In genomic region chr17:37051745-37052144, GRCm38 (mm10) we compare ENCODE assay signal across 10 mouse cellular contexts. TPM values are rescaled to one million over a fixed set of nuclear protein-coding genes. Genes with fewer than 3 reads are reported as not detected.
A peak's percentile ranks its signal among the peaks of the same experiment; 100 is the strongest.
DNase-seq lines count a peak whose midpoint lies in the region; ATAC-seq and TF ChIP-seq lines count a peak whose summit lies in the region.
"Had no signal": no experiment of that assay in that cellular context is flagged by ENCODE, and none has a peak within 500 bp of the region (broad histone marks: within the 10 kb centered on the region; RNA-seq: fewer than 3 reads in every experiment).

No protein-coding gene starts in this region.

- 41% methylated on average over 4 of the region's 4 CpGs for WGBS in hindbrain, embryonic 12.5 days
- 52% methylated on average over 4 of the region's 4 CpGs for WGBS in midbrain, embryonic 14.5 days

- H3K36me3 ChIP-seq in E14TG2a.4 (ENCODE audit: insufficient read depth, low read length), result peaks cover 83% of the 10 kb centered on the region
- H3K36me3 ChIP-seq in hindbrain, embryonic 12.5 days, result peaks cover 35% of the 10 kb centered on the region
- H3K36me3 ChIP-seq in midbrain, embryonic 14.5 days (ENCODE audit: control insufficient read depth, insufficient read depth, low read length), result peaks cover 30% of the 10 kb centered on the region
- H3K36me3 ChIP-seq: liver, embryonic 13.5 days had no signal

- peaks cover 92% of the 10 kb centered on the region for H3K4me1 ChIP-seq in E14TG2a.4 (replicated peaks; ENCODE audit: low read depth, low read length)
- H3K4me1 ChIP-seq in cortical plate, adult 2 months (ENCODE audit: control insufficient read depth, insufficient read depth, low read length), result peaks cover 10% of the 10 kb centered on the region; the same call in 1 of the 2 replicates
- H3K4me1 ChIP-seq in hindbrain, embryonic 12.5 days, result peaks cover 50% of the 10 kb centered on the region
- H3K4me1 ChIP-seq in midbrain, embryonic 14.5 days (ENCODE audit: control insufficient read depth, insufficient read depth, low read length), result peaks cover 47% of the 10 kb centered on the region

- TF ChIP-seq POLR2A in cortical plate, adult 2 months (IDR thresholded peaks at IDR 0.05; ENCODE audit: extremely low read depth, insufficient read depth, low read length), result no peak

- peak overlapping the region; percentile 81; the same call in 1 of the 2 replicates for H3K9ac ChIP-seq in hindbrain, embryonic 12.5 days
- H3K9ac ChIP-seq in midbrain, embryonic 14.5 days (replicated peaks; ENCODE audit: low read length), result peak overlapping the region; percentile 91
- H3K9ac ChIP-seq: liver, embryonic 13.5 days had no signal

- peak overlapping the region; percentile 69 for H3K4me2 ChIP-seq in hindbrain, embryonic 12.5 days (replicated peaks)
- H3K4me2 ChIP-seq in midbrain, embryonic 14.5 days (ENCODE audit: low read length), result peak overlapping the region; percentile 86

- ATAC-seq in hindbrain, embryonic 12.5 days (ENCODE audit: low FRiP score), result no peak
- ATAC-seq in midbrain, embryonic 14.5 days (ENCODE audit: low FRiP score, low TSS enrichment), result no peak

- no peak for TF ChIP-seq CTCF in E14TG2a.4 (conservative IDR thresholded peaks at IDR 0.05; ENCODE audit: low read length)
- no peak for TF ChIP-seq CTCF in cortical plate, adult 2 months (IDR thresholded peaks at IDR 0.05; ENCODE audit: extremely low read depth, insufficient read depth, low read length)

- H3K27me3 ChIP-seq in E14TG2a.4 (ENCODE audit: insufficient read depth, low read length), result 0 out of 2 replicates have a peak, but pooled peaks cover 2% of the 10 kb centered on the region
- peaks cover 6% of the 10 kb centered on the region for H3K27me3 ChIP-seq in hindbrain, embryonic 12.5 days
- H3K27me3 ChIP-seq in midbrain, embryonic 14.5 days (ENCODE audit: control insufficient read depth, insufficient read depth, low read length), result peaks cover 4% of the 10 kb centered on the region; the same call in 1 of the 2 replicates

- 0 out of 2 replicates have a peak overlapping the region, but pooled peaks have one; percentile 80 for H3K4me3 ChIP-seq in E14TG2a.4 (replicated peaks; ENCODE audit: low read length)
- peak overlapping the region; percentile 84 for H3K4me3 ChIP-seq in cortical plate, adult 2 months (ENCODE audit: insufficient read depth, low read length)
- peak overlapping the region; percentile 55; the same call in 1 of the 2 replicates for H3K4me3 ChIP-seq in hindbrain, embryonic 12.5 days
- H3K4me3 ChIP-seq in midbrain, embryonic 14.5 days (replicated peaks; ENCODE audit: low read depth, low read length), result peak overlapping the region; percentile 92
- H3K4me3 ChIP-seq: liver, embryonic 13.5 days had no signal

- DNase-seq in midbrain, embryonic 14.5 days, result no peak
- no peak for DNase-seq in right cerebral cortex, postnatal 4 days
- no peak for DNase-seq in kidney, adult 11 months
- DNase-seq in retina, embryonic 14.5 days (ENCODE audit: low spot score), result no peak
- DNase-seq: liver, embryonic 13.5 days had no signal

- no peak overlapping the region for H3K27ac ChIP-seq in cortical plate, adult 2 months (ENCODE audit: insufficient read depth, low read length)
- H3K27ac ChIP-seq in hindbrain, embryonic 12.5 days, result no peak overlapping the region
- H3K27ac ChIP-seq in midbrain, embryonic 14.5 days (replicated peaks; ENCODE audit: low read depth, low read length), result no peak overlapping the region; the same call in 1 of the 2 replicates
- H3K27ac ChIP-seq: liver, embryonic 13.5 days had no signal

- no peaks in the 10 kb centered on the region for H3K9me3 ChIP-seq in E14TG2a.4 (ENCODE audit: low read length)
- H3K9me3 ChIP-seq in hindbrain, embryonic 12.5 days (replicated peaks), result no peaks in the 10 kb centered on the region
- H3K9me3 ChIP-seq in midbrain, embryonic 14.5 days (ENCODE audit: control insufficient read depth, low read length), result no peaks in the 10 kb centered on the region
- H3K9me3 ChIP-seq: liver, embryonic 13.5 days had no signal

RNA-seq across cellular contexts. Expression of gene Gabbr1, which starts 6.0 kb away (rescaled TPM):
- 481 and 483 TPM in 2 replicates for polyA plus RNA-seq in cortical plate, adult 2 months (2012; rRNA removed)
- polyA plus RNA-seq in hindbrain, embryonic 12.5 days (2016; fragmentation: Nextera tagmentation; extraction: Ambion mirVana), result 41.8 and 42.1 TPM in 2 replicates
- 103 and 123 TPM in 2 replicates for polyA plus RNA-seq in midbrain, embryonic 14.5 days (2014; fragmentation: Nextera tagmentation; extraction: Ambion mirVana)

RNA-seq across cellular contexts. Expression of gene Mog, which starts 28.5 kb away (rescaled TPM):
- polyA plus RNA-seq in cortical plate, adult 2 months (2012; rRNA removed), result 99.6 and 128 TPM in 2 replicates
- polyA plus RNA-seq in hindbrain, embryonic 12.5 days (2016; fragmentation: Nextera tagmentation; extraction: Ambion mirVana), result 0.85 and 1.3 TPM in 2 replicates
- 1.9 and 2.2 TPM in 2 replicates for polyA plus RNA-seq in midbrain, embryonic 14.5 days (2014; fragmentation: Nextera tagmentation; extraction: Ambion mirVana)
- polyA plus RNA-seq: brain, embryonic 14.5 days; heart, embryonic 11.5 days; liver, embryonic 13.5 days had no signal

RNA-seq across cellular contexts. Expression of gene Olfr90, which starts 36.6 kb away (rescaled TPM):
- polyA plus RNA-seq in cortical plate, adult 2 months (2012; rRNA removed), result not detected in 2 replicates
- 0.18 TPM in 1 of 2 replicates, not detected in the other for polyA plus RNA-seq in hindbrain, embryonic 12.5 days (2016; fragmentation: Nextera tagmentation; extraction: Ambion mirVana)
- polyA plus RNA-seq in midbrain, embryonic 14.5 days (2014; fragmentation: Nextera tagmentation; extraction: Ambion mirVana), result not detected in 2 replicates
- polyA plus RNA-seq: brain, embryonic 14.5 days; heart, embryonic 11.5 days; liver, embryonic 13.5 days had no signal

RNA-seq across cellular contexts. Expression of gene Olfr91, which starts 46.3 kb away (rescaled TPM):
- polyA plus RNA-seq in cortical plate, adult 2 months (2012; rRNA removed), result not detected in 2 replicates
- polyA plus RNA-seq in hindbrain, embryonic 12.5 days (2016; fragmentation: Nextera tagmentation; extraction: Ambion mirVana), result 0.05 TPM in 1 of 2 replicates, not detected in the other
- not detected in 2 replicates for polyA plus RNA-seq in midbrain, embryonic 14.5 days (2014; fragmentation: Nextera tagmentation; extraction: Ambion mirVana)
- polyA plus RNA-seq: brain, embryonic 14.5 days; heart, embryonic 11.5 days; liver, embryonic 13.5 days had no signal

RNA-seq across cellular contexts. Expression of gene Zfp57, which starts 50.8 kb away (rescaled TPM):
- polyA plus RNA-seq in cortical plate, adult 2 months (2012; rRNA removed), result 25.2 and 29.3 TPM in 2 replicates
- polyA plus RNA-seq in hindbrain, embryonic 12.5 days (2016; fragmentation: Nextera tagmentation; extraction: Ambion mirVana), result 208 and 223 TPM in 2 replicates
- 283 and 301 TPM in 2 replicates for polyA plus RNA-seq in midbrain, embryonic 14.5 days (2014; fragmentation: Nextera tagmentation; extraction: Ambion mirVana)

Comparison
In these comparisons a context has a peak if more than half of its experiments do, and no peak if none do; other contexts are left out.
1. RNA of gene Mog, which starts 28.5 kb away (polyA plus RNA-seq): 99.6 to 128 TPM in cortical plate, adult 2 months; 1.9 to 2.2 TPM in midbrain, embryonic 14.5 days and 0.85 to 1.3 TPM in hindbrain, embryonic 12.5 days; every median in the first group is over 10 times any median in the second.
2. Peak in every context shown above with its lines, with median percentiles within 50 percentile points of each other: H3K4me3 ChIP-seq.